Mouse (Mus musculus) MEL (cell line): ENCODE data around the gene Dusp8. TPM values are rescaled to one million over a fixed set of nuclear protein-coding genes. Genes with fewer than 3 reads are reported as not detected.

Experiments used
- DNase-seq: peaks from one replicate; pipeline ENCODE4 v3.0.0; 2011; ENCODE audit warnings: low read depth, low spot score
- H3K27ac ChIP-seq: 2 replicates; pipeline ENCODE4 v1.5.1; 2012; ENCODE audit warnings: low read depth, mild to moderate bottlenecking, control low read depth, low read length, moderate library complexity; ENCODE audit not compliant: control insufficient read depth
- H3K27me3 ChIP-seq, 2 experiments: fragments of 150-350 bp in 1 of 2; sonication (generic) in 1 of 2; 2 replicates each; pipeline ENCODE4 v1.6.1; 2012; ENCODE audit warnings: low read length in 2 of 2, mild to moderate bottlenecking in 2 of 2, improper control_type of control experiment in 1 of 2, moderate library complexity in 1 of 2; ENCODE audit not compliant: insufficient read depth in 2 of 2, control insufficient read depth in 1 of 2
- H3K36me3 ChIP-seq, 2 experiments: 2 replicates each; pipeline ENCODE4 v1.6.1; 2012 to 2014; ENCODE audit warnings: low read length in 2 of 2, improper control_type of control experiment in 1 of 2, inconsistent platforms in 1 of 2, mild to moderate bottlenecking in 1 of 2; ENCODE audit not compliant: insufficient read depth in 2 of 2, control insufficient read depth in 1 of 2
- H3K4me1 ChIP-seq, 2 experiments: fragments of 150-350 bp in 1 of 2; sonication (generic) in 1 of 2; 2 replicates each; pipeline ENCODE4 v1.6.1; 2012; ENCODE audit warnings: low read length in 2 of 2, improper control_type of control experiment in 1 of 2, mild to moderate bottlenecking in 1 of 2; ENCODE audit not compliant: insufficient read depth in 2 of 2, control insufficient read depth in 1 of 2
- H3K4me3 ChIP-seq, 2 experiments: fragments of 150-350 bp in 1 of 2; sonication (generic) in 1 of 2; 2 replicates each; pipeline ENCODE4 v1.5.1; 2012; ENCODE audit warnings: low read depth in 2 of 2, low read length in 2 of 2, mild to moderate bottlenecking in 2 of 2, moderate library complexity in 2 of 2, control low read depth in 1 of 2, improper control_type of control experiment in 1 of 2; ENCODE audit not compliant: control insufficient read depth in 1 of 2, insufficient read depth in 1 of 2
- H3K79me2 ChIP-seq: 2 replicates; pipeline ENCODE4 v1.6.1; 2012; ENCODE audit warnings: mild to moderate bottlenecking, low read length, moderate library complexity; ENCODE audit not compliant: control insufficient read depth, poor library complexity, insufficient read depth
- H3K9ac ChIP-seq: 2 replicates; pipeline ENCODE4 v1.6.1; 2012; ENCODE audit warnings: low read depth, mild to moderate bottlenecking, control low read depth, low read length, moderate library complexity; ENCODE audit not compliant: control insufficient read depth, poor library complexity, severe bottlenecking
- H3K9me3 ChIP-seq: fragments of 150-350 bp; sonication (generic); replicated peaks from 2 replicates; pipeline ENCODE4 v1.6.1; 2012; ENCODE audit warnings: mild to moderate bottlenecking, low read length, improper control_type of control experiment, moderate library complexity; ENCODE audit not compliant: insufficient read depth
- BHLHE40 ChIP-seq: IDR thresholded peaks from 2 replicates; pipeline ENCODE4 v1.6.1; 2012; ENCODE audit warnings: low read depth, mild to moderate bottlenecking, inconsistent platforms, low read length, improper control_type of control experiment, borderline replicate concordance
- CHD2 ChIP-seq: IDR thresholded peaks from 2 replicates; pipeline ENCODE4 v1.6.1; 2011; ENCODE audit warnings: low read length, improper control_type of control experiment
- CTCF ChIP-seq, 3 experiments: IDR thresholded peaks in 2 of 3; conservative IDR thresholded peaks in 1 of 3; 2 replicates each; pipeline ENCODE4 v1.5.1; 2011 to 2012; ENCODE audit warnings: low read length in 3 of 3, low read depth in 2 of 3, mild to moderate bottlenecking in 2 of 3, improper control_type of control experiment in 1 of 3, inconsistent platforms in 1 of 3, mixed read lengths in 1 of 3, moderate library complexity in 1 of 3; ENCODE audit not compliant: control insufficient read depth in 1 of 3, insufficient read depth in 1 of 3, poor library complexity in 1 of 3, severe bottlenecking in 1 of 3
- E2F4 ChIP-seq: IDR thresholded peaks from 2 replicates; pipeline ENCODE4 v1.6.1; 2011; ENCODE audit warnings: low read depth, low read length, improper control_type of control experiment, borderline replicate concordance
- ETS1 ChIP-seq: IDR thresholded peaks from 2 replicates; pipeline ENCODE4 v1.6.1; 2012; ENCODE audit warnings: low read depth, mild to moderate bottlenecking, inconsistent platforms, low read length, improper control_type of control experiment, moderate library complexity
- GATA1 ChIP-seq: IDR thresholded peaks from 2 replicates; pipeline ENCODE4 v1.6.1; 2011; ENCODE audit warnings: low read depth, low read length, improper control_type of control experiment
- KAT2A ChIP-seq: conservative IDR thresholded peaks from 2 replicates; pipeline ENCODE4 v1.6.1; 2012; ENCODE audit warnings: low read depth, low read length, improper control_type of control experiment, inconsistent platforms
- MAX ChIP-seq: IDR thresholded peaks from 2 replicates; pipeline ENCODE4 v1.6.1; 2011; ENCODE audit warnings: low read length, improper control_type of control experiment
- MEF2A ChIP-seq: IDR thresholded peaks from 2 replicates; pipeline ENCODE4 v1.6.1; 2014; ENCODE audit warnings: low read depth, mild to moderate bottlenecking, inconsistent platforms, low read length, improper control_type of control experiment; ENCODE audit not compliant: poor library complexity, insufficient replicate concordance, severe bottlenecking; ENCODE audit errors: extremely low read depth
- MXI1 ChIP-seq: IDR thresholded peaks from 2 replicates; pipeline ENCODE4 v1.6.1; 2011; ENCODE audit warnings: mild to moderate bottlenecking, low read depth, low read length, improper control_type of control experiment
- MYC ChIP-seq: IDR thresholded peaks from 2 replicates; pipeline ENCODE4 v1.6.1; 2011; ENCODE audit warnings: low read depth, mild to moderate bottlenecking, low read length, improper control_type of control experiment, moderate library complexity
- RAD21 ChIP-seq: IDR thresholded peaks from 2 replicates; pipeline ENCODE4 v1.6.1; 2011; ENCODE audit warnings: mild to moderate bottlenecking, low read depth, low read length, improper control_type of control experiment
- RCOR1 ChIP-seq: IDR thresholded peaks from 2 replicates; pipeline ENCODE4 v1.6.1; 2012; ENCODE audit warnings: low read depth, mild to moderate bottlenecking, inconsistent platforms, low read length, improper control_type of control experiment
- SIN3A ChIP-seq: IDR thresholded peaks from 2 replicates; pipeline ENCODE4 v1.6.1; 2012; ENCODE audit warnings: low read length, improper control_type of control experiment, inconsistent platforms
- SMC3 ChIP-seq: IDR thresholded peaks from 2 replicates; pipeline ENCODE4 v1.6.1; 2011; ENCODE audit warnings: low read depth, low read length, improper control_type of control experiment
- TAL1 ChIP-seq: IDR thresholded peaks from 2 replicates; pipeline ENCODE4 v1.6.1; 2012; ENCODE audit warnings: mild to moderate bottlenecking, inconsistent platforms, low read length, moderate library complexity, mixed read lengths
- TCF12 ChIP-seq: IDR thresholded peaks from 2 replicates; pipeline ENCODE4 v1.6.1; 2014; ENCODE audit warnings: low read depth, mild to moderate bottlenecking, inconsistent platforms, low read length, improper control_type of control experiment, moderate library complexity
- UBTF ChIP-seq: IDR thresholded peaks from 2 replicates; pipeline ENCODE4 v1.6.1; 2012; ENCODE audit warnings: low read depth, mild to moderate bottlenecking, inconsistent platforms, low read length, improper control_type of control experiment, moderate library complexity, borderline replicate concordance; ENCODE audit not compliant: insufficient read depth
- USF2 ChIP-seq, 2 experiments: IDR thresholded peaks; 2 replicates each; pipeline ENCODE4 v1.6.1; 2011 to 2012; ENCODE audit warnings: improper control_type of control experiment in 2 of 2, low read length in 2 of 2, borderline replicate concordance in 1 of 2, inconsistent platforms in 1 of 2, low read depth in 1 of 2, mild to moderate bottlenecking in 1 of 2; ENCODE audit not compliant: insufficient read depth in 1 of 2
- ZC3H11A ChIP-seq: IDR thresholded peaks from 2 replicates; pipeline ENCODE4 v1.6.1; 2012; ENCODE audit warnings: low read depth, mild to moderate bottlenecking, inconsistent platforms, low read length, improper control_type of control experiment
- ZKSCAN1 ChIP-seq: IDR thresholded peaks from 2 replicates; pipeline ENCODE4 v1.6.1; 2012; ENCODE audit warnings: low read depth, mild to moderate bottlenecking, inconsistent platforms, low read length, improper control_type of control experiment, moderate library complexity
- ZMIZ1 ChIP-seq: IDR thresholded peaks from 2 replicates; pipeline ENCODE4 v1.6.1; 2012; ENCODE audit warnings: low read depth, mild to moderate bottlenecking, inconsistent platforms, low read length, improper control_type of control experiment, moderate library complexity
- polyA plus RNA-seq, 2 experiments: library from polyadenylated mRNA; stranded (reverse) in 1 of 2; unstranded in 1 of 2; fragments of >175 nt in 1 of 2; fragments of >200 nt in 1 of 2; gene quantifications; 2 replicates each; pipeline versions ENCODE4 v1.2.1 to v1.2.4; 2012; ENCODE audit warnings: low replicate concordance in 2 of 2, low read depth in 1 of 2; ENCODE audit not compliant: insufficient read length in 2 of 2, insufficient read depth in 1 of 2, missing spikeins in 1 of 2
- total RNA-seq: library from RNA; depleted of rRNA; stranded (reverse); fragments of 300-350 nt; gene quantifications from 2 replicates; pipeline ENCODE4 v1.2.3, GENCODE M21; 2012

The Dusp8 gene
- total and polyA plus RNA-seq, 3 experiments, result 0.23 to 0.31 TPM; not detected in 1

- Histone ChIP-seq H3K36me3 (no peaks in the 10 kb centered on the region), H3K4me3 (no peak overlapping the region), H3K9ac (no peak overlapping the region), H3K4me1 (no peaks in the 10 kb centered on the region), H3K9me3 (no peaks in the 10 kb centered on the region), H3K27ac (no peak overlapping the region), H3K27me3 (peaks cover 16 to 21% of the 10 kb centered on the region in 2 experiments), H3K79me2 (no peaks in the 10 kb centered on the region)
- no peak for DNase-seq
- TF ChIP-seq TCF12, result no peak
- no peak for TF ChIP-seq GATA1
These were observed 9.1 kb upstream of the Dusp8 start for GRCm38 (mm10) chr7:142104747-142105146.

GRCm38 (mm10) chr7:142097776-142098175, 2.1 kb upstream of the Dusp8 start:
- Histone ChIP-seq H3K9ac (no peak overlapping the region), H3K36me3 (no peaks in the 10 kb centered on the region; a peak in 1 of 4 replicates), H3K27ac (no peak overlapping the region), H3K4me3 (no peak overlapping the region), H3K9me3 (no peaks in the 10 kb centered on the region), H3K27me3 (peaks cover 22% of the 10 kb centered on the region in 2 experiments), H3K4me1 (peaks cover 0 to 3% of the 10 kb centered on the region in 2 experiments; a peak in 1 of 4 replicates), H3K79me2 (no peaks in the 10 kb centered on the region)
- DNase-seq, result peak; percentile 73
- TF ChIP-seq CTCF (IDR thresholded peaks at IDR 0.05 in 2 of 3, conservative IDR thresholded peaks at IDR 0.05 in 1 of 3; ENCODE audit: control insufficient read depth in 1 of 3, insufficient read depth in 1 of 3, low read depth in 2 of 3, low read length in 3 of 3, poor library complexity in 1 of 3, severe bottlenecking in 1 of 3), result peak; percentile 74 to 97 (median 86)
- peak; percentile 74 for TF ChIP-seq ZC3H11A
- no peak for TF ChIP-seq ETS1
- TF ChIP-seq KAT2A, result no peak
- no peak for TF ChIP-seq SIN3A
- no peak for TF ChIP-seq TCF12
- 0 out of 2 replicates have a peak, but pooled peaks have one; percentile 57 for TF ChIP-seq MAX
- peak; percentile 89 for TF ChIP-seq SMC3
- TF ChIP-seq RAD21, result peak; percentile 84
- no peak for TF ChIP-seq MYC
- TF ChIP-seq TAL1, result no peak
- TF ChIP-seq ZKSCAN1, result no peak

- Histone ChIP-seq H3K4me3 (no peak overlapping the region), H3K4me1 (peaks cover 0 to 3% of the 10 kb centered on the region in 2 experiments; a peak in 1 of 4 replicates), H3K27ac (no peak overlapping the region), H3K79me2 (no peaks in the 10 kb centered on the region), H3K9me3 (no peaks in the 10 kb centered on the region), H3K27me3 (peaks cover 22 to 23% of the 10 kb centered on the region in 2 experiments), H3K36me3 (no peaks in the 10 kb centered on the region; a peak in 1 of 4 replicates), H3K9ac (no peak overlapping the region)
- TF ChIP-seq MEF2A, result no peak
- TF ChIP-seq USF2 (IDR thresholded peaks at IDR 0.05; ENCODE audit: borderline replicate concordance in 1 of 2, insufficient read depth in 1 of 2, low read depth in 1 of 2, low read length in 2 of 2), result no peak
- TF ChIP-seq RCOR1, result no peak
- no peak for TF ChIP-seq MAX
- no peak for TF ChIP-seq UBTF
- no peak for TF ChIP-seq KAT2A
- no peak for TF ChIP-seq CHD2
- no peak for TF ChIP-seq RAD21
- TF ChIP-seq MXI1, result no peak
- TF ChIP-seq BHLHE40, result no peak
- TF ChIP-seq E2F4, result no peak
- TF ChIP-seq ZMIZ1, result no peak
- no peak for DNase-seq
These were observed 1.1 kb upstream of the Dusp8 start for GRCm38 (mm10) chr7:142096701-142097100.
